Mouse (Mus musculus) heart, adult 2 months (tissue): Measurements from ENCODE around the gene Gm13941. TPM values are rescaled to one million over a fixed set of nuclear protein-coding genes. Genes with fewer than 3 reads are reported as not detected.
A peak's percentile ranks its signal among the peaks of the same experiment; 100 is the strongest.

Experiments
- DNase-seq, 2 experiments: peaks; one replicate each; pipeline ENCODE4 v3.0.0; 2021
- H3K27ac ChIP-seq: fragments of 200-600 bp; 2 replicates; pipeline ENCODE4 v1.8.1; 2022
- H3K27me3 ChIP-seq: fragments of 200-500 bp; 2 replicates; pipeline ENCODE4 v1.6.1; 2012; ENCODE audit warnings: mild to moderate bottlenecking, low read length, inconsistent platforms, mixed read lengths; ENCODE audit not compliant: control insufficient read depth, insufficient read depth
- H3K36me3 ChIP-seq: fragments of 200-500 bp; 2 replicates; pipeline ENCODE4 v1.6.1; 2012; ENCODE audit warnings: low read length, inconsistent platforms; ENCODE audit not compliant: control insufficient read depth, insufficient read depth
- H3K4me1 ChIP-seq: fragments of 200-500 bp; 2 replicates; pipeline ENCODE4 v1.6.1; 2011; ENCODE audit warnings: low read length; ENCODE audit not compliant: control insufficient read depth, insufficient read depth
- H3K4me3 ChIP-seq: fragments of 200-600 bp; 2 replicates; pipeline ENCODE4 v1.8.1; 2022
- H3K79me2 ChIP-seq: fragments of 200-500 bp; replicated peaks from 2 replicates; pipeline ENCODE4 v1.6.1; 2012; ENCODE audit warnings: mild to moderate bottlenecking, inconsistent platforms, low read length, moderate library complexity, mixed read lengths; ENCODE audit not compliant: control insufficient read depth, insufficient read depth
- H3K9ac ChIP-seq: fragments of 200-500 bp; 2 replicates; pipeline ENCODE4 v1.6.1; 2012; ENCODE audit warnings: low read depth, mild to moderate bottlenecking, control low read depth, inconsistent platforms, low read length, mixed read lengths
- CTCF ChIP-seq: fragments of 200-600 bp; IDR thresholded peaks from 2 replicates; pipeline ENCODE4 v1.8.1; 2022; ENCODE audit warnings: antibody characterized with exemption, mild to moderate bottlenecking, moderate library complexity
- EP300 ChIP-seq: fragments of 200-500 bp; IDR thresholded peaks from 2 replicates; pipeline ENCODE4 v1.6.1; 2011; ENCODE audit warnings: low read depth, low read length, control low read depth; ENCODE audit not compliant: insufficient read depth
- POLR2A ChIP-seq: fragments of 200-500 bp; IDR thresholded peaks from 2 replicates; pipeline ENCODE4 v1.6.1; 2011; ENCODE audit warnings: mild to moderate bottlenecking, low read depth, low read length, control low read depth; ENCODE audit not compliant: insufficient read depth
- WGBS: fragments of 180-500 bp; shearing (Covaris S2); methylation state at CpG from one replicate; pipeline ENCODE4 v1.1.7; 2018; 5-methylcytosine and 5-hydroxymethylcytosine counted together
- intact Hi-C: fragments of 180-260 bp; cut with DNase I; formaldehyde crosslinking; loops from one replicate; pipeline ENCODE4 v1.15.1; 2025
- long read RNA-seq: library from polyadenylated mRNA; stranded (forward); transcript quantifications from one replicate; pipeline ENCODE4 v2.0.0, GENCODE M21; 2021
- polyA plus RNA-seq: library from polyadenylated mRNA; depleted of rRNA; stranded (reverse); fragments of >200 nt; gene quantifications from 2 replicates; pipeline ENCODE4 v1.2.3, GENCODE M21; 2012; rRNA removed
- total RNA-seq, 2 experiments: library from RNA; stranded (reverse); gene quantifications; 2 replicates each; pipeline ENCODE4 v1.2.3; 2021

Gene Gm13941
- total RNA-seq (not detected), polyA plus RNA-seq (not detected in 2 replicates)
- long read RNA-seq = 0 reads

DNA sequence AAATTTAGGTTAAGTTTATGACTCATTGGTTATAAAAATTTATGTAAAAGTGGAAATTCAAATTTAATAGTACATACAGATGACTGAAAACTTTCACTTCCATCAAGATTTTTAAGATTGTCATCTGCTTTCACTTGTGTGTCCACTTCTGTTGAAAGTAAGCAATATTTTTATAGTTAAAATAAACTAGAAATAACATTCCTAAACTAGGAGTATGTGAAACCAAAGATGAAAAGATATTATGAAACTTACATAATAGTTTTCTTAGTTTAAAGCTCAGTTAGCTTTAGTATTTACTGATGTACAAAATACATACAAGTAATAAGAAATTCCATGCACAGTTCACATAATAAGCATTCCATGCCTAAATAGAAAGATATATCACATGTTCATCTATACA lies at the start of gene Gm13941:
Gm13941 (minus strand) TSS at position 101 of the 400 bp plus-strand sequence.
- Histone ChIP-seq H3K4me3 (no peak within 1 kb of the TSS), H3K9ac (no peak within 1 kb of the TSS), H3K36me3 (no peaks in the 10 kb centered on the region), H3K27ac (no peak within 1 kb of the TSS), H3K4me1 (no peaks in the 10 kb centered on the region), H3K27me3 (no peaks in the 10 kb centered on the region), H3K79me2 (no peaks in the 10 kb centered on the region)
- TF ChIP-seq POLR2A (no peak), CTCF (no peak), EP300 (no peak)
- intact Hi-C loops = no loop called here
- DNase-seq = no peak

DNA sequence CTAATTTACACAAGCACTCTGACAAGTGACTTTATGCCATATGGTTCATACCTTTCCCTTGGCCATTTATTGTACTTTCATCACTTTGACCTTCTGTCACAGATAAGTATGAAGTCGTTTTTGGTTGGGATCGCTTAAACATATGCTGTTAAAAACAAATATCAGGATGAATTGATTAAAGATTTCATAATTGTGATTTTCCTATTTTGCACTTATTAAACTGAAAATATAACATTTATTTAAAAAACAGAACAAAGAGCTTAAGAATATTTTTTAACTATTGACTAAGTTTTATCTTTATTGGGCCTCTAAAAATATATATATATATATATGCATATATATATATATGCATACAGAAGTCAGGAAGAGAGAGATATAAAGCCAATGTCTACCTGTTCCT lies 47.1 kb upstream of the Gm13941 start, which contains the start of gene Gm15130:
Gm15130 (minus strand) TSS at position 101 of the 400 bp plus-strand sequence.
- no peaks in the 10 kb centered on the region for H3K79me2 ChIP-seq
- no peaks in the 10 kb centered on the region for H3K27me3 ChIP-seq
- DNase-seq = no peak
- intact Hi-C loops = no loop called here
- TF ChIP-seq CTCF = no peak
- no peak for TF ChIP-seq EP300
- no peak for TF ChIP-seq POLR2A
- no peak within 1 kb of the TSS for H3K9ac ChIP-seq
- no peak within 1 kb of the TSS for H3K27ac ChIP-seq
- H3K4me3 ChIP-seq = no peak within 1 kb of the TSS
- no peaks in the 10 kb centered on the region for H3K4me1 ChIP-seq
- 50% methylated on average over 2 of the region's 2 CpGs for WGBS
- H3K36me3 ChIP-seq = no peaks in the 10 kb centered on the region

DNA sequence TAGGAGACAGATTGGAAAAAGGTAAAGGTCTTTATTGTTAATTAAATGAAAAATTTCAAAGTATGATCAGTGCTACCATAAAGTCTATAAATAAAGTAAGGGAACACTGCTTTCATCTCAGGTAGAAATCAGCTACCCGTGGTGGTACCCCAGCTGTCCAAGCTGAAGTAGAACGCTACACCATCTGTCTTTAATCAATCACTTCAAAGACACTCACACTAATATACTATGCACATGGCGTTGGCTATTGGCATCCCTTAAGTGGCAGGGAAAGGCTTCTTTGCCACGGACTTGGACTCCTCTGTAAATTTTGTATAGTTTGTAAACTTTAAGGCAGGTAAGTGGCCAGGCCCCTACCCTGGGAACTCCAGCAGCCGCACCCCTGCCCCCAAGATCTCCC lies 30.0 kb upstream of the Gm13941 start:
- Histone ChIP-seq H3K36me3 (no peaks in the 10 kb centered on the region), H3K27me3 (no peaks in the 10 kb centered on the region), H3K27ac (no peak overlapping the region), H3K79me2 (no peaks in the 10 kb centered on the region), H3K9ac (no peak overlapping the region), H3K4me3 (no peak overlapping the region), H3K4me1 (no peaks in the 10 kb centered on the region)
- intact Hi-C loops = no loop called here
- no peak for TF ChIP-seq POLR2A
- no peak for TF ChIP-seq EP300
- TF ChIP-seq CTCF = no peak
- WGBS = 58% methylated on average over 5 of the region's 5 CpGs
- DNase-seq = no peak

DNA sequence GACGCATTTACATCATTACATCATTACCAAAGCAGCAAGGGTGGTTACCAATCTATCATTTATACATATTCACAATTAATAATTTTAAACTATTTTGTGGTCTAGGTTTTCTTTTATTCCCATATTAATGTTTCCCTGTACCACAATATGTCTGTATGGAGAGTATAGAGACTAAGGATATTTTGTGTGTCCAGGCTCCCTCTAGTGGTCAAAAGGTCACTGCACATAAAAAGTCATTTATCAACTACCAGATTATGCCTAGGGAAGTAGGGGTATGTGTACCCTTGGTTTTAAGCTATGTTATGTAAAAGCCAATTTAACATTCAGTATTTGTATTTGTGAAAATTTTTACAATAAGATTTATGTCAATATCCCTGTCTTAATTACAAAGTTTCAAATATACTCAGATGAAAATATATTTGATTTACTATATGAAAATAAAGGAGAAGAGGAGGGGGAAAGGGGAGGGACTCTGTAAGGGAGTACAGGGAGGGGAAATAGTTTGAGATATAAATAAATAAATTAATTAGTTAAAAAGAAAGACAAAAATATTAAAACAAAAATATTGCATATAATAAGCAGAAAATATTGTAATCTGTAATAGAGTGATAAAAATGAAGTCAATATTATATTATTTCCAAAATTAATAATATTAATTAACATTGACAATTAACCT lies 47.1 kb downstream of the Gm13941 start:
- Histone ChIP-seq H3K36me3 (no peaks in the 10 kb centered on the region), H3K9ac (no peak overlapping the region), H3K79me2 (no peaks in the 10 kb centered on the region), H3K4me1 (no peaks in the 10 kb centered on the region), H3K4me3 (no peak overlapping the region), H3K27ac (no peak overlapping the region), H3K27me3 (no peaks in the 10 kb centered on the region)
- intact Hi-C loops = loop anchor here (5.0 to 10.0 kb wide), 2 partner anchors 394 to 831 kb away; no protein-coding TSS in a partner anchor
- 93% methylated on average over 1 of the region's 1 CpGs for WGBS
- TF ChIP-seq POLR2A (no peak), CTCF (peak; percentile 86), EP300 (no peak)
- no peak for DNase-seq

Other genes with a start within 250 kb of the Gm13941 start
- gene Ano3, start 155.1 kb downstream of the Gm13941 start, total RNA-seq = under 1 TPM; 0.03 to 0.14 TPM
- gene Ano3, start 155.1 kb downstream of the Gm13941 start, polyA plus RNA-seq = 0.02 and 0.15 TPM in 2 replicates
- not detected for gene Gm15130, start 47.0 kb upstream of the Gm13941 start, total RNA-seq
- not detected in 2 replicates for gene Gm15130, start 47.0 kb upstream of the Gm13941 start, polyA plus RNA-seq
- gene 4930430A15Rik, start 123.6 kb upstream of the Gm13941 start, total RNA-seq = not detected
- not detected in 2 replicates for gene 4930430A15Rik, start 123.6 kb upstream of the Gm13941 start, polyA plus RNA-seq
- not detected for gene Olfr1275, start 129.3 kb upstream of the Gm13941 start, total RNA-seq
- not detected in 2 replicates for gene Olfr1275, start 129.3 kb upstream of the Gm13941 start, polyA plus RNA-seq
- not detected for gene Olfr1276, start 148.5 kb upstream of the Gm13941 start, total RNA-seq
- gene Olfr1276, start 148.5 kb upstream of the Gm13941 start, polyA plus RNA-seq = not detected in 2 replicates
- gene Olfr1277, start 168.1 kb upstream of the Gm13941 start, total RNA-seq = not detected
- gene Olfr1277, start 168.1 kb upstream of the Gm13941 start, polyA plus RNA-seq = not detected in 2 replicates
- not detected for gene Olfr1278, start 184.2 kb upstream of the Gm13941 start, total RNA-seq
- not detected in 2 replicates for gene Olfr1278, start 184.2 kb upstream of the Gm13941 start, polyA plus RNA-seq
- not detected for gene Olfr1279, start 194.7 kb upstream of the Gm13941 start, total RNA-seq
- not detected in 2 replicates for gene Olfr1279, start 194.7 kb upstream of the Gm13941 start, polyA plus RNA-seq
- gene Olfr1280, start 208.0 kb upstream of the Gm13941 start, total RNA-seq = not detected
- not detected in 2 replicates for gene Olfr1280, start 208.0 kb upstream of the Gm13941 start, polyA plus RNA-seq
- gene Olfr1281, start 220.5 kb upstream of the Gm13941 start, total RNA-seq = not detected
- not detected in 2 replicates for gene Olfr1281, start 220.5 kb upstream of the Gm13941 start, polyA plus RNA-seq
- not detected for gene Olfr1282, start 230.1 kb upstream of the Gm13941 start, total RNA-seq
- gene Olfr1282, start 230.1 kb upstream of the Gm13941 start, polyA plus RNA-seq = not detected in 2 replicates